In genomic region chr11:84481661-84482060, GRCm38 (mm10) we compare ENCODE assay signal across 23 mouse cellular contexts. TPM values are rescaled to one million over a fixed set of nuclear protein-coding genes. Genes with fewer than 3 reads are reported as not detected.
A peak's percentile ranks its signal among the peaks of the same experiment; 100 is the strongest.
DNase-seq lines count a peak whose midpoint lies in the region; ATAC-seq and TF ChIP-seq lines count a peak whose summit lies in the region.
"Had no signal": no experiment of that assay in that cellular context is flagged by ENCODE, and none has a peak within 500 bp of the region (broad histone marks: within the 10 kb centered on the region; RNA-seq: fewer than 3 reads in every experiment).

No protein-coding gene starts in this region.

- no peak for TF ChIP-seq CTCF in forebrain, postnatal 0 days (IDR thresholded peaks at IDR 0.05; ENCODE audit: low read depth)

- WGBS in forebrain, embryonic 14.5 days = 4% methylated on average over 7 of the region's 7 CpGs
- WGBS in forebrain, postnatal 0 days = 13% methylated on average over 7 of the region's 7 CpGs
- 35% methylated on average over 7 of the region's 7 CpGs for WGBS in midbrain, embryonic 11.5 days

- peaks cover 15% of the 10 kb centered on the region for H3K4me1 ChIP-seq in forebrain, embryonic 14.5 days (ENCODE audit: control insufficient read depth, insufficient read depth, low read length)
- H3K4me1 ChIP-seq in forebrain, postnatal 0 days (ENCODE audit: insufficient read depth) = peaks cover 7% of the 10 kb centered on the region; the same call in 1 of the 2 replicates
- peaks cover 8% of the 10 kb centered on the region for H3K4me1 ChIP-seq in midbrain, embryonic 11.5 days (ENCODE audit: control insufficient read depth, insufficient read depth, low read length)
- H3K4me1 ChIP-seq: heart, embryonic 12.5 days; limb, embryonic 10.5 days had no signal

- DNase-seq in forebrain, embryonic 14.5 days (ENCODE audit: low spot score) = peak; percentile 47
- DNase-seq in forebrain, postnatal 0 days = no peak
- peak; percentile 2 for DNase-seq in kidney, postnatal 14 days
- no peak for DNase-seq in kidney, postnatal 4 days
- DNase-seq in midbrain, embryonic 11.5 days (ENCODE audit: low spot score, missing footprints) = no peak
- peak; percentile 45 for DNase-seq in retina, postnatal 1 day
- no peak for DNase-seq in heart, postnatal 10 days
- DNase-seq in cerebellum, postnatal 25 days = no peak
- DNase-seq: adrenal gland, postnatal 25 days; cerebellum, adult 8-10 months; heart, postnatal 36 days; kidney, adult 8-10 months; layer of hippocampus, postnatal 36 days; lung, adult 2 months; right cerebral cortex, adult 18-20 months; thymus, postnatal 4 days had no signal

- H3K9ac ChIP-seq in forebrain, embryonic 14.5 days (ENCODE audit: low read length) = no peak overlapping the region
- no peak overlapping the region for H3K9ac ChIP-seq in forebrain, postnatal 0 days
- H3K9ac ChIP-seq in midbrain, embryonic 11.5 days (ENCODE audit: low read length) = no peak overlapping the region
- H3K9ac ChIP-seq: embryonic facial prominence, embryonic 13.5 days; heart, embryonic 12.5 days had no signal

- no peaks in the 10 kb centered on the region for H3K36me3 ChIP-seq in forebrain, embryonic 14.5 days (ENCODE audit: control insufficient read depth, insufficient read depth, low read length)
- H3K36me3 ChIP-seq in forebrain, postnatal 0 days (ENCODE audit: insufficient read depth) = no peaks in the 10 kb centered on the region
- H3K36me3 ChIP-seq in midbrain, embryonic 11.5 days (ENCODE audit: control insufficient read depth, insufficient read depth, low read length) = no peaks in the 10 kb centered on the region
- H3K36me3 ChIP-seq: embryonic facial prominence, embryonic 13.5 days; heart, embryonic 12.5 days; limb, embryonic 10.5 days had no signal

- no peaks in the 10 kb centered on the region for H3K9me3 ChIP-seq in forebrain, embryonic 14.5 days (replicated peaks; ENCODE audit: control insufficient read depth, low read length)
- no peaks in the 10 kb centered on the region for H3K9me3 ChIP-seq in forebrain, postnatal 0 days (ENCODE audit: low read length)
- H3K9me3 ChIP-seq in midbrain, embryonic 11.5 days (ENCODE audit: control insufficient read depth, low read length) = no peaks in the 10 kb centered on the region
- H3K9me3 ChIP-seq: embryonic facial prominence, embryonic 13.5 days; heart, embryonic 12.5 days; limb, embryonic 10.5 days had no signal

- H3K4me3 ChIP-seq in forebrain, embryonic 14.5 days (ENCODE audit: low read depth, low read length) = no peak overlapping the region
- H3K4me3 ChIP-seq in forebrain, postnatal 0 days (ENCODE audit: low read depth, low read length) = no peak overlapping the region
- H3K4me3 ChIP-seq in midbrain, embryonic 11.5 days (ENCODE audit: low read depth, low read length) = no peak overlapping the region
- H3K4me3 ChIP-seq: embryonic facial prominence, embryonic 13.5 days; heart, embryonic 12.5 days; limb, embryonic 10.5 days; myocyte had no signal

- no peak for ATAC-seq in forebrain, embryonic 14.5 days
- ATAC-seq in forebrain, postnatal 0 days = no peak
- no peak for ATAC-seq in midbrain, embryonic 11.5 days (ENCODE audit: low FRiP score)
- ATAC-seq: activated CD4-positive, CD25-positive, alpha-beta regulatory T cell, adult 4 months; Patski had no signal

- no peak overlapping the region for H3K27ac ChIP-seq in forebrain, embryonic 14.5 days (ENCODE audit: low read depth, low read length)
- no peak overlapping the region for H3K27ac ChIP-seq in forebrain, postnatal 0 days (ENCODE audit: low read depth, low read length)
- no peak overlapping the region for H3K27ac ChIP-seq in midbrain, embryonic 11.5 days (ENCODE audit: low read depth, low read length)
- H3K27ac ChIP-seq: embryonic facial prominence, embryonic 13.5 days; limb, embryonic 10.5 days had no signal

- intact Hi-C loops in heart, postnatal 10 days (cut with DNase I) = no loop called here

- no peak overlapping the region for H3K4me2 ChIP-seq in forebrain, embryonic 14.5 days (ENCODE audit: low read length)
- H3K4me2 ChIP-seq in forebrain, postnatal 0 days (ENCODE audit: low read depth) = no peak overlapping the region; the same call in 1 of the 2 replicates
- H3K4me2 ChIP-seq in midbrain, embryonic 11.5 days = peak overlapping the region; percentile 16; the same call in 1 of the 2 replicates
- H3K4me2 ChIP-seq: embryonic facial prominence, embryonic 13.5 days; heart, embryonic 12.5 days; liver, embryonic 11.5 days had no signal

- H3K27me3 ChIP-seq in forebrain, embryonic 14.5 days (replicated peaks; ENCODE audit: control insufficient read depth, insufficient read depth, low read length) = no peaks in the 10 kb centered on the region
- H3K27me3 ChIP-seq in forebrain, postnatal 0 days (ENCODE audit: insufficient read depth, low read length) = no peaks in the 10 kb centered on the region
- no peaks in the 10 kb centered on the region for H3K27me3 ChIP-seq in midbrain, embryonic 11.5 days (ENCODE audit: control insufficient read depth, insufficient read depth, low read length)
- H3K27me3 ChIP-seq: embryonic facial prominence, embryonic 13.5 days; heart, embryonic 12.5 days; Patski had no signal

RNA-seq across cellular contexts. Expression of gene Aatf, which starts 31.7 kb away (rescaled TPM):
- polyA plus RNA-seq in forebrain, embryonic 14.5 days (2014; fragmentation: Nextera tagmentation; extraction: Ambion mirVana) = 45.1 and 45.5 TPM in 2 replicates
- total RNA-seq in forebrain, postnatal 0 days (2014; rRNA removed) = 25.5 and 38.9 TPM in 2 replicates
- polyA plus RNA-seq in forebrain, postnatal 0 days (2015; fragmentation: Nextera tagmentation; extraction: Ambion mirVana) = 34.1 and 40.4 TPM in 2 replicates
- polyA plus RNA-seq in midbrain, embryonic 11.5 days (2014; fragmentation: Nextera tagmentation; extraction: Ambion mirVana) = 54.8 and 63.8 TPM in 2 replicates
- total RNA-seq in heart, postnatal 10 days (2021) = 10 to 100 TPM; 14.9 to 15.0 TPM

RNA-seq across cellular contexts. Expression of gene Lhx1, which starts 43.7 kb away (rescaled TPM):
- polyA plus RNA-seq in forebrain, embryonic 14.5 days (2014; fragmentation: Nextera tagmentation; extraction: Ambion mirVana) = 7.0 and 7.2 TPM in 2 replicates
- total RNA-seq in forebrain, postnatal 0 days (2014; rRNA removed) = 2.4 and 7.9 TPM in 2 replicates
- 2.5 and 5.3 TPM in 2 replicates for polyA plus RNA-seq in forebrain, postnatal 0 days (2015; fragmentation: Nextera tagmentation; extraction: Ambion mirVana)
- polyA plus RNA-seq in midbrain, embryonic 11.5 days (2014; fragmentation: Nextera tagmentation; extraction: Ambion mirVana) = 32.8 and 37.6 TPM in 2 replicates
- total RNA-seq in heart, postnatal 10 days (2021) = not detected
- total RNA-seq: adrenal gland, postnatal 25 days; heart, postnatal 36 days had no signal
- polyA plus RNA-seq: activated CD4-positive, CD25-positive, alpha-beta regulatory T cell, adult 4 months; lung, adult 2 months; myocyte had no signal

Comparison
In these comparisons a context has a peak if more than half of its experiments do, and no peak if none do; other contexts are left out.
1. DNase-seq: peak in forebrain, embryonic 14.5 days (single experiment), kidney, postnatal 14 days (single experiment) and retina, postnatal 1 day (single experiment); none in forebrain, postnatal 0 days (single experiment), kidney, postnatal 4 days (0 of 2), midbrain, embryonic 11.5 days (single experiment), heart, postnatal 10 days (0 of 2) and cerebellum, postnatal 25 days (0 of 2).